Mouse (Mus musculus): ENCODE measurements around the gene Gm45711.

- TF ChIP-seq POLR2A (IDR thresholded peaks at IDR 0.05; ENCODE audit: control insufficient read depth, extremely low read depth, insufficient read depth, low read length, poor library complexity) (no peak), CTCF (IDR thresholded peaks at IDR 0.05; ENCODE audit: borderline replicate concordance, control insufficient read depth, extremely low read depth, insufficient read depth, low read length, poor library complexity) (no peak)
Measured at GRCm38 (mm10) chr8:104304962-104305361, 4.9 kb downstream of the Gm45711 start.
